In the genomic region with DNA sequence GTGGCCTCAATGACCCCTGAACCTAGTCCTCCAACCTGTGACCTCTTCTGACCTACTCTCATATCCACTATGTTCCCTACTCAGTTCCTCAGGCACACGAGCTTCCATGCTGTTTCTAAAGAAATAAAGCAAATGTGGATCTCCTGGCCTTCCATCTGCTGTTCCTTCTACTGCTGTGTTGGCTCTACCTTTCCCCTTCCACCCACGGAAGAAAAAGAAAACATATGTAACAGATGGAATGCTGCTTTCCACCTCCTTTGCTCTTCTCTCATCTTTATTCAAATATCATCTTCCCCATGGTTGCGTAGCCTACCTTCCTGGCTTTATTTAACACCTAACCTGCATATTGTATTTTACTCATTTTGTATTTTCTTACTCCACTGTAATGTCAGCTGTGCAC, we compare ENCODE assay signal across 22 mouse cellular contexts. TPM values are rescaled to one million over a fixed set of nuclear protein-coding genes. Genes with fewer than 3 reads are reported as not detected.
DNase-seq lines count a peak whose midpoint lies in the region; TF ChIP-seq lines count a peak whose summit lies in the region.
"Had no signal": no experiment of that assay in that cellular context is flagged by ENCODE, and none has a peak within 500 bp of the region (broad histone marks: within the 10 kb centered on the region; RNA-seq: fewer than 3 reads in every experiment).

No protein-coding gene starts in this region.

- no peak for DNase-seq in layer of hippocampus, adult 2 months (ENCODE audit: low spot score in 2 of 2)
- DNase-seq in layer of hippocampus, postnatal 14 days (ENCODE audit: low spot score in 2 of 2), result no peak
- DNase-seq in left cerebral cortex, adult 2 months (ENCODE audit: extremely low spot score in 1 of 2, low spot score in 2 of 2), result no peak
- DNase-seq in left cerebral cortex, postnatal 14 days (ENCODE audit: low spot score in 2 of 2), result no peak
- DNase-seq in right cerebral cortex, postnatal 25 days, result peak; percentile 33
- no peak for DNase-seq in right cerebral cortex, postnatal 36 days (ENCODE audit: low spot score in 2 of 2)
- no peak for DNase-seq in heart, postnatal 36 days
- DNase-seq: adrenal gland, adult 2 months; adrenal gland, postnatal 25 days; cerebellum, adult 2 months; cerebellum, postnatal 10 days; forebrain, postnatal 0 days; gastrocnemius, postnatal 14 days; heart, adult 2 months; heart, postnatal 14 days had no signal

- intact Hi-C loops in left cerebral cortex, adult 2 months (cut with DNase I), result loop anchor here (2.0 to 5.0 kb wide), 5 partner anchors 26 to 303 kb away; partner anchors contain the start of gene Ppid
- intact Hi-C loops in left cerebral cortex, postnatal 14 days (cut with DNase I), result loop anchor here (5.0 kb wide), 5 partner anchors 67 to 298 kb away; partner anchors contain the start of gene Fnip2
- intact Hi-C loops in heart, postnatal 36 days (cut with DNase I), result loop anchor here (5.0 to 10.0 kb wide), 4 partner anchors 37 to 334 kb away; no protein-coding TSS in a partner anchor

- H3K4me3 ChIP-seq in layer of hippocampus, adult 2 months, result no peak overlapping the region
- no peak overlapping the region for H3K4me3 ChIP-seq in left cerebral cortex, adult 2 months
- H3K4me3 ChIP-seq: embryonic facial prominence, embryonic 10.5 days; forebrain, embryonic 13.5 days; heart, adult 2 months; hindbrain, embryonic 10.5 days had no signal

- H3K27ac ChIP-seq in layer of hippocampus, adult 2 months, result peak overlapping the region; percentile 92
- H3K27ac ChIP-seq in left cerebral cortex, adult 2 months, result peak overlapping the region; percentile 98; the same call in 1 of the 2 replicates
- H3K27ac ChIP-seq: embryonic facial prominence, embryonic 10.5 days; forebrain, embryonic 13.5 days; heart, embryonic 15.5 days; hindbrain, embryonic 10.5 days; hindbrain, embryonic 14.5 days had no signal

- TF ChIP-seq CTCF in layer of hippocampus, adult 2 months (conservative IDR thresholded peaks at IDR 0.05), result no peak
- no peak for TF ChIP-seq CTCF in left cerebral cortex, adult 2 months (IDR thresholded peaks at IDR 0.05)

RNA-seq across cellular contexts. Expression of gene Rapgef2, which starts 2.7 kb away (rescaled TPM):
- total RNA-seq in layer of hippocampus, adult 2 months (2021), result 100 to 1,000 TPM; 169 to 173 TPM
- 100 to 1,000 TPM; 121 to 131 TPM for total RNA-seq in layer of hippocampus, postnatal 14 days (2021)
- 100 to 1,000 TPM; 122 to 130 TPM for total RNA-seq in left cerebral cortex, adult 2 months (2021)
- 100 to 1,000 TPM; 102 to 103 TPM for total RNA-seq in left cerebral cortex, postnatal 14 days (2021)
- total RNA-seq in heart, postnatal 36 days (2021), result 10 to 100 TPM; 35.1 to 35.4 TPM

RNA-seq across cellular contexts. Expression of gene Gm17359, which starts 47.4 kb away (rescaled TPM):
- not detected for total RNA-seq in layer of hippocampus, adult 2 months (2021)
- not detected for total RNA-seq in layer of hippocampus, postnatal 14 days (2021)
- total RNA-seq in left cerebral cortex, adult 2 months (2021), result not detected
- total RNA-seq in left cerebral cortex, postnatal 14 days (2021), result not detected
- not detected for total RNA-seq in heart, postnatal 36 days (2021)
- total RNA-seq: adrenal gland, adult 2 months; adrenal gland, postnatal 25 days; ES-E14; forebrain, postnatal 0 days; gastrocnemius, adult 18-20 months; gastrocnemius, postnatal 14 days; heart, adult 2 months; heart, postnatal 14 days had no signal
